Mouse (Mus musculus) neural tube, embryonic 11.5 days (tissue): ENCODE data around the gene Prkg1. TPM values are rescaled to one million over a fixed set of nuclear protein-coding genes. Genes with fewer than 3 reads are reported as not detected.

Source experiments
- ATAC-seq: fragments of 200-750 bp; cut with Nextera tagmentation; 2 replicates; pipeline ENCODE4 v1.8.0; 2017; ENCODE audit warnings: moderate number of reproducible peaks, mild to moderate bottlenecking, moderate TSS enrichment, moderate library complexity; ENCODE audit not compliant: insufficient read depth, low FRiP score, low TSS enrichment
- DNase-seq: peaks from one replicate; pipeline ENCODE4 v3.0.0-alpha.2; 2015; ENCODE audit warnings: low spot score
- H3K27ac ChIP-seq: fragments of 300-500 bp; sonication (generic); 2 replicates; pipeline ENCODE4 v1.5.1; 2014; ENCODE audit warnings: low read depth, mild to moderate bottlenecking, low read length
- H3K27me3 ChIP-seq: fragments of 300-500 bp; sonication (generic); 2 replicates; pipeline ENCODE4 v1.6.1; 2014; ENCODE audit warnings: mild to moderate bottlenecking, low read length, mixed read lengths; ENCODE audit not compliant: control insufficient read depth, insufficient read depth
- H3K36me3 ChIP-seq: fragments of 300-500 bp; sonication (generic); 2 replicates; pipeline ENCODE4 v1.6.1; 2014; ENCODE audit warnings: mild to moderate bottlenecking, low read length, moderate library complexity, mixed read lengths; ENCODE audit not compliant: control insufficient read depth, insufficient read depth
- H3K4me1 ChIP-seq: fragments of 300-500 bp; sonication (generic); 2 replicates; pipeline ENCODE4 v1.6.1; 2014; ENCODE audit warnings: low read length, mixed read lengths; ENCODE audit not compliant: control insufficient read depth, insufficient read depth
- H3K4me2 ChIP-seq: fragments of 300-500 bp; sonication (generic); 2 replicates; pipeline ENCODE4 v1.6.1; 2014; ENCODE audit warnings: low read depth, mild to moderate bottlenecking, moderate library complexity
- H3K4me3 ChIP-seq: fragments of 300-500 bp; sonication (generic); 2 replicates; pipeline ENCODE4 v1.5.1; 2014; ENCODE audit warnings: low read depth, low read length
- H3K9ac ChIP-seq: fragments of 300-500 bp; sonication (generic); 2 replicates; pipeline ENCODE4 v1.6.1; 2014; ENCODE audit warnings: mild to moderate bottlenecking, low read length
- H3K9me3 ChIP-seq: fragments of 300-500 bp; sonication (generic); 2 replicates; pipeline ENCODE4 v1.6.1; 2016; ENCODE audit warnings: low read length; ENCODE audit not compliant: control insufficient read depth
- WGBS: fragments of 180-500 bp; shearing (Covaris S2); extraction: QIAGEN DNeasy Blood & Tissue Kit; methylation state at CpG from one replicate; pipeline ENCODE4 v1.1.7; 2014; 5-methylcytosine and 5-hydroxymethylcytosine counted together
- polyA plus RNA-seq: library from polyadenylated mRNA; unstranded; fragments of >200 nt; fragmentation: Nextera tagmentation; extraction: Ambion mirVana; gene quantifications from 2 replicates; pipeline ENCODE4 v1.2.1, GENCODE M21; 2014

Prkg1 gene
- polyA plus RNA-seq, 1 experiment from 2014 or later, result 8.2 TPM

- Histone ChIP-seq H3K4me2 (no peak overlapping the region), H3K4me3 (no peak overlapping the region), H3K27me3 (no peaks in the 10 kb centered on the region), H3K4me1 (no peaks in the 10 kb centered on the region), H3K27ac (no peak overlapping the region), H3K36me3 (no peaks in the 10 kb centered on the region), H3K9me3 (no peaks in the 10 kb centered on the region), H3K9ac (no peak overlapping the region)
- DNase-seq (no peak), ATAC-seq (no peak)
- WGBS, result 71% methylated on average over 3 of the region's 3 CpGs
These were observed 753.2 kb downstream of the Prkg1 start for GRCm38 (mm10) chr19:31011528-31012133.

- no peak overlapping the region for H3K27ac ChIP-seq
- no peaks in the 10 kb centered on the region for H3K4me1 ChIP-seq
- no peaks in the 10 kb centered on the region for H3K9me3 ChIP-seq
- no peaks in the 10 kb centered on the region for H3K36me3 ChIP-seq
- ATAC-seq, result no peak
- DNase-seq, result no peak
- no peak overlapping the region for H3K9ac ChIP-seq
- no peak overlapping the region for H3K4me2 ChIP-seq
- 96% methylated on average over 2 of the region's 2 CpGs for WGBS
- H3K4me3 ChIP-seq, result no peak overlapping the region
- no peaks in the 10 kb centered on the region for H3K27me3 ChIP-seq
These were observed 766.3 kb downstream of the Prkg1 start for GRCm38 (mm10) chr19:30998572-30998971.

- H3K9me3 ChIP-seq, result no peaks in the 10 kb centered on the region
- H3K36me3 ChIP-seq, result no peaks in the 10 kb centered on the region
- ATAC-seq, result no peak
These were observed 774.4 kb downstream of the Prkg1 start for GRCm38 (mm10) chr19:30990390-30990789.

GRCm38 (mm10) chr19:30982436-30982835, 782.4 kb downstream of the Prkg1 start:
- Histone ChIP-seq H3K9ac (no peak overlapping the region), H3K4me3 (no peak overlapping the region), H3K9me3 (no peaks in the 10 kb centered on the region), H3K36me3 (no peaks in the 10 kb centered on the region), H3K27me3 (no peaks in the 10 kb centered on the region), H3K27ac (no peak overlapping the region), H3K4me1 (no peaks in the 10 kb centered on the region), H3K4me2 (no peak overlapping the region)
- DNase-seq (no peak), ATAC-seq (no peak)
- WGBS, result 83% methylated on average over 4 of the region's 4 CpGs

More at GRCm38 (mm10) chr19:30990390-30990789, 774.4 kb downstream of the Prkg1 start:
- H3K9ac ChIP-seq, result no peak overlapping the region
- WGBS, result 76% methylated on average over 4 of the region's 4 CpGs
- H3K4me2 ChIP-seq, result no peak overlapping the region
- no peak for DNase-seq
- no peak overlapping the region for H3K4me3 ChIP-seq
- H3K4me1 ChIP-seq, result no peaks in the 10 kb centered on the region
- H3K27ac ChIP-seq, result no peak overlapping the region
- H3K27me3 ChIP-seq, result no peaks in the 10 kb centered on the region

- Histone ChIP-seq H3K27ac (no peak overlapping the region), H3K9ac (no peak overlapping the region), H3K4me3 (no peak overlapping the region), H3K36me3 (no peaks in the 10 kb centered on the region), H3K4me2 (no peak overlapping the region), H3K4me1 (no peaks in the 10 kb centered on the region), H3K9me3 (no peaks in the 10 kb centered on the region), H3K27me3 (no peaks in the 10 kb centered on the region)
- DNase-seq (no peak), ATAC-seq (no peak)
- WGBS, result 86% methylated on average over 4 of the region's 4 CpGs
These were observed 786.7 kb downstream of the Prkg1 start for GRCm38 (mm10) chr19:30978096-30978495.

GRCm38 (mm10) chr19:30950610-30951009, 814.2 kb downstream of the Prkg1 start:
- no peaks in the 10 kb centered on the region for H3K27me3 ChIP-seq
- H3K4me1 ChIP-seq, result peaks cover 4% of the 10 kb centered on the region; the same call in 1 of the 2 replicates
- DNase-seq (no peak), ATAC-seq (no peak)
- no peak overlapping the region for H3K9ac ChIP-seq
- no peak overlapping the region for H3K4me2 ChIP-seq
- H3K4me3 ChIP-seq, result no peak overlapping the region
- H3K9me3 ChIP-seq, result no peaks in the 10 kb centered on the region
- H3K36me3 ChIP-seq, result no peaks in the 10 kb centered on the region
- no peak overlapping the region for H3K27ac ChIP-seq
- 68% methylated on average over 3 of the region's 3 CpGs for WGBS

- Histone ChIP-seq H3K9ac (no peak overlapping the region), H3K4me2 (no peak overlapping the region), H3K4me3 (no peak overlapping the region), H3K27ac (no peak overlapping the region), H3K27me3 (no peaks in the 10 kb centered on the region), H3K36me3 (no peaks in the 10 kb centered on the region), H3K9me3 (no peaks in the 10 kb centered on the region), H3K4me1 (peaks cover 4% of the 10 kb centered on the region; the same call in 1 of the 2 replicates)
- WGBS, result 40% methylated on average over 1 of the region's 1 CpGs
- DNase-seq (no peak), ATAC-seq (no peak)
These were observed 816.6 kb downstream of the Prkg1 start for GRCm38 (mm10) chr19:30948202-30948601.

- no peak overlapping the region for H3K4me3 ChIP-seq
- H3K4me2 ChIP-seq, result no peak overlapping the region
- H3K9me3 ChIP-seq, result no peaks in the 10 kb centered on the region
- H3K27ac ChIP-seq, result no peak overlapping the region
- no peak for DNase-seq
- ATAC-seq, result no peak
- no peaks in the 10 kb centered on the region for H3K27me3 ChIP-seq
- no peak overlapping the region for H3K9ac ChIP-seq
- no peaks in the 10 kb centered on the region for H3K4me1 ChIP-seq
- H3K36me3 ChIP-seq, result no peaks in the 10 kb centered on the region
- 77% methylated on average over 5 of the region's 5 CpGs for WGBS
These were observed 822.4 kb downstream of the Prkg1 start for GRCm38 (mm10) chr19:30942369-30942992.

GRCm38 (mm10) chr19:30938058-30938457, 826.8 kb downstream of the Prkg1 start:
- DNase-seq (no peak), ATAC-seq (no peak)
- Histone ChIP-seq H3K4me1 (no peaks in the 10 kb centered on the region), H3K9ac (no peak overlapping the region), H3K27me3 (no peaks in the 10 kb centered on the region), H3K4me3 (no peak overlapping the region), H3K36me3 (no peaks in the 10 kb centered on the region), H3K4me2 (no peak overlapping the region), H3K9me3 (no peaks in the 10 kb centered on the region), H3K27ac (no peak overlapping the region)
- WGBS, result 84% methylated on average over 2 of the region's 2 CpGs
